Mouse (Mus musculus) layer of hippocampus, adult 9-11 months (tissue): ENCODE results near the gene Rhbdd3.

Experiments used
- DNase-seq: peaks from one replicate; pipeline ENCODE4 v3.0.0; 2022

Rhbdd3 gene

GRCm38 (mm10) chr11:5098736-5099542 is at the start of gene Rhbdd3, which contains the start of gene Ewsr1:
Gene Rhbdd3 (plus strand): TSS chr11:5098926.
Gene Ewsr1 (minus strand): TSS chr11:5099266.
- peak; percentile 95 for DNase-seq

- no peak for DNase-seq
Observed at GRCm38 (mm10) chr11:5051629-5052028, 47.1 kb upstream of the Rhbdd3 start.

GRCm38 (mm10) chr11:5052200-5052854 is 46.4 kb upstream of the Rhbdd3 start:
- peak; percentile 85 for DNase-seq

- DNase-seq, result no peak
Observed at GRCm38 (mm10) chr11:5054151-5054550, 44.6 kb upstream of the Rhbdd3 start.

DNA sequence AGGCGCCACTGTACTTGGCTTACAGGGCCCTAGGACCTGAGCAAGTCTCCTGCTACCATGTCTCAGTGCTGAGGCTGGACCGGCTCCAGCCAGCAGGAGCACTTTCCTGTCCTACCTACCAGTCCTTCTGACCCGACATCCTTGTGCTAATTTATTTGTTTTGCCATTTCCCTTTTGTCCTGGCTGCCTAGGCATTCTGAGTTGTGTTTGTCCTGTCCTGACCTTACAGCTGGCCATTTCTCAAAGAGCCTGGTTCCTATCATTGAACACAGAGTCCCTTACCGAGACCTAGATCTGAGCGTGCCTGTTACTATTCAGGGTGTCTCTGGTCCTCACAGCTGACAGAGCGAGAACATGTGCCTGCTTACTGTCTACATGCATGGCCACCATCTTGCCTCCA is 43.9 kb upstream of the Rhbdd3 start:
- DNase-seq, result no peak

DNA sequence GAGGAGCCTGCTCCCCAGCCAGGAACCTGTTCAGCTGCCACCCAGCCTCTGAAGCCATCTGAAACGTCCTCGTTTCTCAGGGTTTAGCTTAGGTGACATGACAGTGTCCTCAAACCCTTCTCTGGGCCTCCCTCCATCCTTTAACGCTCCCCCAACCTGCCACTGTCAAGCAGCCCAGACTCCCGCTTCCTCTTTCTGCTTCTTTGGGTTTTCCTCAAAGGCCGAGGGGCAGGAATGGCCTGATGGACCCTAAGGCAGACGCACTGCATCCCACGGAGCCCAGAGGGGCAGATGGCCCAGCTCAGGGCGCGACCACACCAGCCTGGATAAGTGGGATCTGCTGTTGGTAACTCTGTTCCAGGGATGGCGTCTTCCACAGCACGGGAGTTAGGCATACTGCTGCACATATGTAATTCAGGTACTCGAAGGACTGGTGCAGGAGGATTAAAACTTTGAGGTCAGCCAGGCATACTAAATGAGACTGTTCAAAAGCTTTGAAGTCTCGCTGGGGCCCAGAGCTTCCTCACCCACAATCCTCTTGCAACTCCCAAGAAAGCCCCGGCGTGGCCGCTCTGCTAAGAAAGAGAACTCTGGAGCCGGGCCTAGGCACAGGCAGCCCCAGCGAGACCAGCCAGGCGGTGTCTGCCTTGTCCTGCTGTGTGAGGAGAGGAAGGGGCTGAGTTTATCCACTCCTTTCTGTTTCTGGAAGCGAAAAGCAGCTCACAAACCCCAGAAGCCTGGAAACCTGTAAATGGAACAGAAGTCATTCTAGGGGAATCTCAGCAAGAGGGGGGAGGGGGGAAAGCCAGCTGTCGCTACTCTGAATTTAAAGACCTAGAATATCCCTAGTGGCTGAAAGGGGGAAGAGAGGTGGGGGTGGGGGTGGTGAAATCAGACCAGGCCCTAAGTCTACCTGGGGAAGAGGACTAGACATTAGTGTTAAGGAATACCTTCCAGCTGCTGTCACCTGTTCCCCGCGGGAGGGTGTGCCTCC is 42.5 kb upstream of the Rhbdd3 start:
- no peak for DNase-seq

DNA sequence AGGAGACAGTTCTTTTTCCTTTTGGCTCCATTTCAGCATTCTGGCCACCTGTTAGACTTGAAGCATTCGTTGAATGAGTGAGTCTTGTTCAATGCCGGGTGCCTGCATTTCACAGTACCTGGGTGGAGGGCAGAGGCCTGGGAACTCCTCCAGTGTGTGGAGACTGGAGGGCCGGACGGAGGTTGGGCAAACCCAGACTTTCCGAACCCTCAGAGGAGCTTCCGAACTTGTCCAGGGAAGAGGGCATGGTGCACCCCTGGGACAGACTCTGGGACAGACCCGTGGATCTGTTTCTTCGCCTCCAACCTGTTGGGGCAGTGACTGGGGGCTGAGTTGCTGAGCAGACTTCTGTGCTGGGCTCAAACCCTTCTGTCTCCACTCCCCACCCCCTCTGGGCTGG is 41.7 kb upstream of the Rhbdd3 start:
- no peak for DNase-seq

GRCm38 (mm10) chr11:5057541-5057855 is 41.2 kb upstream of the Rhbdd3 start:
- no peak for DNase-seq

- peak; percentile 45 for DNase-seq
Observed at GRCm38 (mm10) chr11:5057856-5058641, 40.7 kb upstream of the Rhbdd3 start, which contains the start of gene Rasl10a. Gene Rasl10a (plus strand): TSS chr11:5058128.

DNA sequence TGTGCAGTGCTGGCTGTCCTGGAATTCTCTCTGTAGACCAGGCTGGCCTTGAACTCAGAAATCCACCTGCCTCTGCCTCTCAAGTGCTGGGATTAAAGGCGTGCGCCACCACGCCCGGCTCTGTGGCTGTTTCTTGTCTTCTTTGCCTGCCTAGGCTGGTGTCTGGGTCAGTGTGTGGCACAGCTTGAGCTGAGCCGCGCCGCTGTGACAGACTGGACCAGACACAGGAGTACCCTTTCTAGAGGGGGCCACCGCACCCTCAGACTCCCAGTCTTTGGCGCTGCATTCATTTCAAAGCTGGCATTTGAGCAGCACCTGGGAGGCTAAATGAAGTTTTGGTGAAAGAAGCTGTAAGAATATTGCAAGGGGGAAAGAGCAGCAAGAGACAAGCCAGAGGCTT is 39.9 kb upstream of the Rhbdd3 start:
- DNase-seq, result no peak

- DNase-seq, result no peak
Observed at GRCm38 (mm10) chr11:5059230-5059629, 39.5 kb upstream of the Rhbdd3 start.

DNA sequence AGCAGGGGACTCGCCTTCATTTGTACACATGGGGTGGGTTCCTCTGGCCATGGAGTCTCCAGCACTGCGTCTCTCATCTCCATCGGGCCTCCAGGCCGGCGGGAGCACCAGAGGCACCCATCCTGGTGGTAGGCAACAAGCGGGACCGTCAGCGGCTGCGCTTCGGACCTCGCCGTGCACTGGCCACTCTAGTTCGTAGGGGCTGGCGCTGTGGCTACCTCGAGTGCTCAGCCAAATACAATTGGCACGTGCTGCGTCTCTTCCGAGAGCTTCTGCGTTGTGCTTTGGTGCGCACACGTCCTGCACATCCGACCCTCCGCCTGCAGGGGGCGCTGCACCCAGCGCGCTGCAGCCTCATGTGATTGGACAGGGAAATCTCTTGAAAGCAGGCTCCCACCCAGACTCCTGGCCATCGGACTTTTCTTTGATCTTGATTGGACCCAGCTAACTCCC is 39.0 kb upstream of the Rhbdd3 start:
- DNase-seq, result peak; percentile 61

DNA sequence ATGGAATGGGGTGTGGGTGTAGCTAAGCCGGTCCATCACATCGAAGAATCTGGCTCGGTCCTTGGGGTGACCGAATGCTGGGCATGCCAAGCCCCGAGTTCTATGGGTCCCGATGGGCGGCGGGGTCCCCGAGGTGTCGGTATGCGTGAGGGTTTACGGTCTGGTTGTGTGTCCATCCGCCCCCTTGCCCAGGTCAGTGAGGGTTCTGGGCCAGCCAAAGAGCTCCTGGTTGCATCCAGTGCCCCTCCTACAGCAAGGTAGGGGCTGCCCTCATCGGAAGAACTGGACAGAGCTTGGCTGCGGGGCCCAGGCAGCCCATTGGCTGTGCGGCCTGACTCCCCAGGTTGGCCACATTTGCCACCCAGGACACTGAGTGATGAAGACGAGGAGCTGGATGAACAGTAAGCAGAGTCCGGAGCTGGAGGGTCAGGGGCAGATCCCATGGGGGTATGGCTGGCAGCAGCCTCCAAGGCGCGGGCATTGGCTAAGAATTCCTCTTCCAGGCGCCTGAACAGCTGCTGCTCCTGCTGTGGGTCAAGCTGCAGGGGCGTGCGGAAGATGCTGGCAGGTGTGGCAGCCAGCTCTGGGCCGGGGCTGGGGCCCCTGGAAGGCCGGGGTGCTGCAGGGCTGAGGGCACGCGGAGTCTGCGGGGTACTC is 37.8 kb upstream of the Rhbdd3 start:
- DNase-seq, result no peak

DNA sequence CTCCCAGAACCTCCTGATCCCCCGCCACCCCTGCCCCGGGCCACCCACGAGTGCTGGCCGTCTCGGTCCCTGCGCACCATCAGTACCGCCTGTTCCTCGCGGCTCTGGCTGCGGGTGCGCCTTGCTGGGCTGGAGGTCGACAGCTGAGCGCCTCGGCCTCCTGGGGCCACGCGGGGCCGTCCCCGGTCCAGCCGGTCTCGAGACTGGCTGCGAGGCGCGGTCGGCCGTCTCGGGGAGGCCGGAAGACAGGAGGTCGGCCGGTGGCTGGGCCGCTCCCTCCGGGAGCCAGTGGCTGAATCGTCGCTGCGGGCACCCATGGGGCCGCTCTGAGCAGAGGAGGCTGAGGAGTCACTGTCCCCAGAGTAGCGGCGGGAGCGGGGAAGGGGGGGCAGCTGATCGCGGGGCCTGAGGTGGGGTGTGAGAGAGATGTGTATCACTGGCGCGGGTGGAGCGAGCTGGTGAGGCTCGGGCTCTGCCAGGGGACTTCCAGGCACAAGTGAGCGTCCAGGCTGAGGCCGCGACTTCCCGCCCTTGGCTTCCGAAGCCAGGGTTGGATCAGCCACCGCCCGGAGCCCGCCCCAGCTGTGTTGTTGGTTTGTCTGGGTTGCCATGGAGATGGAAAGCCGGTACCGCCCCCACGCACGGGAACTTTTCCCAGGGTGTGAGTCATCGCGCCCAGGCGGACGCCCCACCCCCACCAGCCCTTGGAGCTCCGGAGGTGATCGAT is 37.1 kb upstream of the Rhbdd3 start:
- DNase-seq, result peak; percentile 94

GRCm38 (mm10) chr11:5062326-5062725 is 36.4 kb upstream of the Rhbdd3 start:
- DNase-seq, result peak; percentile 59

GRCm38 (mm10) chr11:5062860-5063505 is 35.7 kb upstream of the Rhbdd3 start:
- no peak for DNase-seq

DNA sequence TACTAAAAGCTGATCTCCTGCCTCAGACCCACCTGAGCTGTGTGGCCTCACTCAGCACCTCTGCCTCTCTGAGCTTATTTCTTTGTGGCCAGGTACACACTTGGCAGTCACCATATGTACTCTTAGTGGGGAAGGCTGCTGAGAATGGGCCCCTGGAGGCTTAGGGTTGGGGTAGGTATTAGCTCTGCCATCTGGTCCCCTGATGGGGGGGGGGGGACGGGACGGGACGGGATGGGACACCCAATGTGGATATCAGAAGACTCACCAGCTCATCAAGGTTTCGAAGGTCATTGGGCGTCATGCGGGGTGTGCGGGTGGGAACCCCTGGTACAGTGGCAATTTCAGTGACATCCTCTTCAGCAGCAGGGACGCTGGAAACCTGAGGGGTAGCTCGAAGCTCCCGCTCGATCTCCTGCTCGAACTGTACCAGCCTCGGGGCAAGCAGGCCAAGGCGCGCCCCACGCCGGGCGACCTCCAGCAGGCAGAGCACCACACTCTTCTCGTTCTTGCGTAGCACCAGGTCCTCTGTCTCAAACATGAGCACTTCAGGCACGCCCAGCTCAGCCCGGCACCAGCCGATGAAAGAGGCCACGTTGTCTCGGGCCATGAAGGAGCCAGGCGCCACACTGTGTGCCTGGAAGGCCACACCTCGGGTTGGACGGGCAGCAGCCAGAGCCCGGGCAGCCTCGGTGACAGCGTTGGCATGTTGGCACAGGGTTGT is 35.0 kb upstream of the Rhbdd3 start:
- no peak for DNase-seq

- no peak for DNase-seq
Observed at GRCm38 (mm10) chr11:5064282-5065055, 34.3 kb upstream of the Rhbdd3 start.
